Mouse (Mus musculus) left cerebral cortex, postnatal 36 days (tissue): ENCODE results near the gene Gtf2e1. TPM values are rescaled to one million over a fixed set of nuclear protein-coding genes. Genes with fewer than 3 reads are reported as not detected.
A peak's percentile ranks its signal among the peaks of the same experiment; 100 is the strongest.

ENCODE experiments used
- DNase-seq, 2 experiments: peaks; one replicate each; pipeline ENCODE4 v3.0.0; 2021 to 2022; ENCODE audit warnings: low spot score in 2 of 2, mixed read lengths in 1 of 2
- intact Hi-C: fragments of 180-260 bp; cut with DNase I; formaldehyde crosslinking; loops from one replicate; pipeline ENCODE4 v1.15.1; 2025
- total RNA-seq, 2 experiments: library from RNA; stranded (reverse); gene quantifications; 2 replicates each; pipeline ENCODE4 v1.2.3; 2021

Gtf2e1 gene
- 10 to 100 TPM; 14.1 to 16.7 TPM for total RNA-seq

- intact Hi-C loops, result loop anchor here (5.0 kb wide), 1 partner anchor 97 kb away; no protein-coding TSS in a partner anchor
Observed at GRCm38 (mm10) chr16:37539611-37540580, at the start of gene Gtf2e1, which contains the start of gene Rabl3. TSS of gene Gtf2e1 (minus strand) at chr16:37539789. TSS of gene Rabl3 (plus strand) at chr16:37539885.

GRCm38 (mm10) chr16:37585129-37585563 lies 45.6 kb upstream of the Gtf2e1 start:
- intact Hi-C loops, result no loop called here
- no peak for DNase-seq

More at GRCm38 (mm10) chr16:37539611-37540580, at the start of gene Gtf2e1, which contains the start of gene Rabl3:
- peak; percentile 97 to 99 for DNase-seq

GRCm38 (mm10) chr16:37584218-37585035 lies 44.8 kb upstream of the Gtf2e1 start:
- intact Hi-C loops, result no loop called here

GRCm38 (mm10) chr16:37583801-37584200 lies 44.2 kb upstream of the Gtf2e1 start:
- DNase-seq, result peak in 1 of 2 experiments; percentile 31
- intact Hi-C loops, result no loop called here

More at GRCm38 (mm10) chr16:37584218-37585035, 44.8 kb upstream of the Gtf2e1 start:
- DNase-seq, result peak; percentile 58 to 65

- intact Hi-C loops, result no loop called here
- DNase-seq, result no peak
Observed at GRCm38 (mm10) chr16:37583306-37583705, 43.7 kb upstream of the Gtf2e1 start.

GRCm38 (mm10) chr16:37581901-37582300 lies 42.3 kb upstream of the Gtf2e1 start:
- DNase-seq, result no peak
- intact Hi-C loops, result no loop called here

GRCm38 (mm10) chr16:37580651-37581050 lies 41.1 kb upstream of the Gtf2e1 start:
- DNase-seq, result no peak
- intact Hi-C loops, result no loop called here

GRCm38 (mm10) chr16:37579994-37580393 lies 40.4 kb upstream of the Gtf2e1 start, which contains the start of gene Hgd:
TSS of gene Hgd (plus strand) at chr16:37580153.
- intact Hi-C loops, result no loop called here
- DNase-seq, result no peak

GRCm38 (mm10) chr16:37579591-37579990 lies 40.0 kb upstream of the Gtf2e1 start:
- DNase-seq, result no peak
- intact Hi-C loops, result no loop called here

- DNase-seq, result no peak
- intact Hi-C loops, result no loop called here
Observed at GRCm38 (mm10) chr16:37575325-37575724, 35.7 kb upstream of the Gtf2e1 start.

- DNase-seq, result no peak
- intact Hi-C loops, result no loop called here
Observed at GRCm38 (mm10) chr16:37573061-37573460, 33.5 kb upstream of the Gtf2e1 start.

GRCm38 (mm10) chr16:37572117-37572754 lies 32.6 kb upstream of the Gtf2e1 start:
- DNase-seq, result no peak

GRCm38 (mm10) chr16:37571554-37571953 lies 32.0 kb upstream of the Gtf2e1 start:
- DNase-seq, result no peak
- intact Hi-C loops, result no loop called here

More at GRCm38 (mm10) chr16:37572117-37572754, 32.6 kb upstream of the Gtf2e1 start:
- intact Hi-C loops, result no loop called here

- no peak for DNase-seq
- intact Hi-C loops, result no loop called here
Observed at GRCm38 (mm10) chr16:37567113-37568050, 27.8 kb upstream of the Gtf2e1 start.

- intact Hi-C loops, result no loop called here
Observed at GRCm38 (mm10) chr16:37566107-37566506, 26.5 kb upstream of the Gtf2e1 start.

GRCm38 (mm10) chr16:37565117-37565516 lies 25.5 kb upstream of the Gtf2e1 start:
- DNase-seq, result no peak
- intact Hi-C loops, result no loop called here

More at GRCm38 (mm10) chr16:37566107-37566506, 26.5 kb upstream of the Gtf2e1 start:
- DNase-seq, result no peak

- peak; percentile 26 to 34 for DNase-seq
- intact Hi-C loops, result no loop called here
Observed at GRCm38 (mm10) chr16:37562961-37563360, 23.4 kb upstream of the Gtf2e1 start.

- no peak for DNase-seq
- intact Hi-C loops, result no loop called here
Observed at GRCm38 (mm10) chr16:37562414-37562813, 22.8 kb upstream of the Gtf2e1 start.
